Mouse (Mus musculus) colon, adult 2 months (tissue): Measurements from ENCODE around the gene Spag9. TPM values are rescaled to one million over a fixed set of nuclear protein-coding genes. Genes with fewer than 3 reads are reported as not detected.

Experiments used
- polyA plus RNA-seq: library from polyadenylated mRNA; depleted of rRNA; stranded (reverse); fragments of >200 nt; gene quantifications from 2 replicates; pipeline ENCODE4 v1.2.3, GENCODE M21; 2012; rRNA removed

The Spag9 gene
- polyA plus RNA-seq, result 30.5 and 36.7 TPM in 2 replicates

DNA sequence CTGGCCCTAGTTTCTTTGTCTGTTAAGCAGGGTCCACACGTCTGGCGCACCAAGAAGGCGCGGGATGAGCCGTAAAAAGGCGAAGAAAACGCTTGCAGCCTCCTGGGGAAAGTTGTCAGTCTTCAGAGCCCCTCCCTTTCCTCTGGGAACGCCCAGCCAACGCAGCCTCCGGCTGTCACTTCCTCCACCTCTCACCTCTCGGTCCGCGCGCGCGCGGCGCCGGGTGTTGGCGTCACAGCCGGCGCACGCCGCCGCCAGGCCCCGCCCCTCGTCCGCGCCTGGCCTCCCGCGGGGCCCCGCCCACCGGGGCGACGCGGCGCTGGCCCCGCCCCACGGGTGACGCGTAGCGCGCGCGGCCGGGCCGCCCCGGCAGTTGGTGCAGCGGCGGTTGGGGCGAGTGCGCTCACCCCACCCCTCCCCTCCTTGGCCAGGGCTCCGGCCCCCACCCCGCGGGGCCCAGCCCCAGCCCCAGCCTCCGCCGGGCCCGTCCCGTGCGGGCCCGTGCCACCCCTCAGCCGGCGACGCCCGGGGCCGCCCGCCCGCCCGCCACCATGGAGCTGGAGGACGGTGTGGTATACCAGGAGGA is at the start of gene Spag9:
TSS of gene Spag9 (plus strand) at position 372 of the 586 bp plus-strand sequence.

GRCm38 (mm10) chr11:93956159-93956558 is 39.7 kb upstream of the Spag9 start, which contains the start of gene Nme2:
Gene Nme2 (minus strand): TSS chr11:93956259.

DNA sequence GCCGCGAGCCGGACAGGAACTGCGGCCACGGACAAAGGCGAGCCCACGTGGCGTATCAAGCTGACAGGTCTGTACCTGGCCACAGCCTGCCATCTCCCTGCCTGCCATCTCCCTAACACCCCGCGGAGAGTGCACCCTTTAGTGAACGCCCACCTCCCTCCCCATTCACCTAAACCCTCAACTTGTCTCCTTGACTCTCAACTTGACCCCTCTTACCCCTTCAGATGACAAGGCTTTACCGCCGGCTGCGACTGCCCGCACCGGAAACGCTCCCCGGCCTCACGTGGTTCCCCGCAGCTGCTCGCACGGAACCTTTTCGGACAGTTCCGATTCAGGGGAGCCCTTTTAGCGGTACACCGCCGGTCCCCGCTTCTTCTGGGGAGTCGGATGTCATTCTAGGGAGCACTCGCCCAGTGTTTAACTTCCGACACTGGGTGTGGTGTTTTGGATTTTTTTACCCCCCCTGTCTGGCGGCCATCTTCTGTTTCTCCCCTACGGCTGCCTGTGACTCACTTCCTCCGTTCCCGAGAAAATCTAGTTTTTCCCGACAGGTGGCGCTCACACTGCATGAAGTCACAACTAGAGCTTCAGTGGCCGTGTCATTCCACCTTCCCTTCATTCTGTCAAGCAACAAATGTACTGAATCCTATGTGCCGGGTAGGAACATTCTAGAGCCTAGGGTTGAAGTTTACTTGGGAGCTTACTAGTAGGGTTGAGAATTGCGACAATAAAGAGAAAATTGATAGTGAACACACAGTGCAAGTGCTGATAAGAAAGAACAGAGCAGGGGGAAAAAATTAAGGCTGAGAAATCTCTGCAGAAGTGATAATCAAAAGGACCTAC is 27.7 kb upstream of the Spag9 start, which contains the start of the genes Gm20390 and Nme1:
TSS of gene Gm20390 (minus strand) at position 289 of the 843 bp plus-strand sequence.
TSS of gene Nme1 (minus strand) at position 517 of the 843 bp plus-strand sequence.

Other genes starting within 250 kb of the Spag9 start
- 2.8 and 3.8 TPM in 2 replicates for gene Utp18, start 110.3 kb upstream of the Spag9 start, polyA plus RNA-seq
- 1.9 and 3.2 TPM in 2 replicates for gene Mbtd1, start 110.2 kb upstream of the Spag9 start, polyA plus RNA-seq
- gene Nme2, start 39.8 kb upstream of the Spag9 start, polyA plus RNA-seq, result 138 and 155 TPM in 2 replicates
- gene Gm20390, start 27.8 kb upstream of the Spag9 start, polyA plus RNA-seq, result 10.1 and 16.6 TPM in 2 replicates
- 69.8 and 69.9 TPM in 2 replicates for gene Nme1, start 27.6 kb upstream of the Spag9 start, polyA plus RNA-seq
- gene Tob1, start 215.4 kb downstream of the Spag9 start, polyA plus RNA-seq, result 105 and 111 TPM in 2 replicates
- gene Wfikkn2, start 249.9 kb downstream of the Spag9 start, polyA plus RNA-seq, result 1.9 and 2.3 TPM in 2 replicates